Mouse (Mus musculus) kidney, adult 11 months (tissue): ENCODE measurements around the gene Snai1.

Experiments used
- DNase-seq: peaks from one replicate; pipeline ENCODE4 v3.0.0; 2022

Snai1 gene

DNA sequence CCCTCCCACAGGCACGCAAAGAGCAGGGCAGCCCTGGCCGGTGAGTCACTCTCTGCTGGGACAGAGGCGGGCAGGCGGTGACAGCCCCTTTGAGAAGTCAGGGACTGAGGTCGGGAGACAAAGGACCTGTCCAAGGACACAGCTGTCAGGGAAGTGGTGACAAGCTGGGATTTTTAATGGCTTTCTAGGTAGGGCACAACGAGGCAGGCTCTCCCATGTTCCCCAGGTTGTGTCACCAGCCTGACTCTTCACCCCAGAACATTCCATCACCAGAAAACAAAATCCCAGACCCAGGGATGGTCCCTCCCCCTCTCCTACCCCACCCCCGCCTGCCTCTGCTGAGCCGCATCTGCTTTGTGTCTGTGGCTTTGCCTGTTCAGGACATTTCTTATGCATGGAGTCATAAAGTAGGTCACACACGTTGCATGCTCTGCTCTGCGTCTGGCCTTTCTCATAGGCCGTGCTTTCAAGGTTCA lies 15.0 kb downstream of the Snai1 start:
- DNase-seq, result no peak

DNA sequence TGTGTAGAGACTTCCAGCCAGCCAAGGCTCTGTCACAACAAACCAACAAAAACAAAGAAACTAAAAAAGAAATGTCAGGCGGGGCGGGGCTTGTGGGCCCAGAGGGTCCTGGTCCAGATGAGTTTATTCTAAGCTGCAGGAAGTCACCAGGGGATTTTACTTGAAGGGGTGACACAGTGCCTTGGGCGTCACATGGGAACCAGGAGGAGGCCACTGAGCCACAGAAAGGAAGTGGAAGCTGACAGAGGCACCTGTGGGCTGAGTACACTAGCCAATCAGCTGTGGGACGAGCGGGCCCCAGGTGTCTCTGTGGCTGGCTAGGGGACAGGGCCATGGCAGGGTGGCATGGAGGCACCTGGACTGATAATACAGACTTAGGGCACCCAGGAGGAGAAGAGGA lies 17.8 kb downstream of the Snai1 start:
- no peak for DNase-seq

DNA sequence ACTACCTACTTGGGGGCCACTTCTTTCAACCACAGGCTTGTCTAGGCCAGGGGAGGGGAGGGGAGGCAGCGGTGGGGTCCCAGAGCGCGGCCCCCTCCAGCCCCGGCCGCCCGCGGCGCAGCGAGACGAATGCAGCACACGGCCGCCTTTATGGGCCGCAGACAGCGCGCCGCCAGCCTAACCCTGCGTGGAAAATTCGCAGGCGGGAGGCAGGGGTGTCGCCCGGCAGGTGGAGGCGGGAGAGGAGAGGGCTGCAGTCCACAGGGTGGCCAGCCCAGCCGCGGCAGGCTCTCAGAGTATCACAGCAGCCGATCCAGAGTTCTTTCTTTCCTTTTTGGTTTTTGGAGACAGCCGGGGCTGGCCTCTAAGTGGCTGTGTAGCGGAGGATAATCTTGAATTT lies 21.4 kb downstream of the Snai1 start:
- DNase-seq, result no peak

DNA sequence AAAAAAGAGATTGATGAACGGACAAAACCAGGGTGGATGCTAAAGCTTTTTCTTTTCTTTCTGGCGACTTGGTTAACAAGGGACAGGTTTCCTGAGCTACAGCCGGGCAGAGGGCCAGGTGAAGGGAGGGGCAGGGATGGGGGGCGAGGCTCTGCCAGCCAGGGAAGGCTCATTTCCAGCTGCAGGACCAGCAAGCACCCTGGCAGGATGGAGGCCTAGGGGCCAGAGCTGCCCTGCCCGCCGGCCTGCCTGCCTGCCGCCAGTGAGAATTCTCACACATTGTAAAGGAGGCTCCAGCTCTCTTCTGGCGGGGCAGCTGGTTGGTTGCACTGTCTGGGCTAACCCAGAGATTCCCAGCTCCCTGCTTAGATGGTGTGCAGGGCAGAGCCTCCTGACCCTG lies 24.1 kb downstream of the Snai1 start:
- no peak for DNase-seq

DNA sequence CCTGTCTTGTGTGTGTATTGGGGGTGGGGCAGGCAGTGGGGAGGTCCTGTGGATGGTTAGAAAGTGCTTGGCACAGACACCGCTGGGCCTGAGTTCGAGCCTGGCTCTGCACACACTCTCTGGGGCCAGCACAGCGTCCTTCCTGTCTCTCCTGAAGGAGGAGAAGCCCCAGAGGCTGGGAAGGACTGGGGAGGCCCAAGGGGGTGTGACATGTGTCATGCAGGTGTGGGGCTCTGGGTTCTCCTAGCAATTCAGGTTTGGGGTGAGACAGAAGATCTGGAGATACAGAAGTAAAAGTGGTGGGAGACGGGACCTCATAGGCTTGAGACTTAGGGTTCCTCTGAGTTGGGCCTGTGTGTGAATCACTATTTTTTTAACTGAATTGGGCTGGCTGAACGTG lies 25.0 kb downstream of the Snai1 start:
- no peak for DNase-seq

DNA sequence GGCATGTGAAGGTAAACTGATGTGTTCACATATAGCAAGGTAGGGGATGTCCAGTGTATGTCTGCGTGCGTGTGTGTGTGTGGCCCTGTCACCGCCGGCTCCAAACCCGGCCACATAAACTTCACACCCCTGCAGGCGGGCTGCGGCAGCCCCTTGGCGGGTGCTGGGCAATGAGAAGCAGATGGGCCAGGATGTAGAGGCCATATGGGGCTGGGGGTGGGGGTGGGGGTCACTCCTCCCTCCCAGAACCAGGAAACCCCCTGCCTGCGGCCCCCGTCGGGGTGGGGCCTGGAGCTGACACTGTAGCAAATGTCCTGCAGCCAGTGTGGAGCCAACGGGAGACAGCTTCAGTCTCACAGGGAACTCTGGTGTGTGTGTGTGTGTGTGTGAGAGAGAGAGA lies 25.7 kb downstream of the Snai1 start:
- no peak for DNase-seq

DNA sequence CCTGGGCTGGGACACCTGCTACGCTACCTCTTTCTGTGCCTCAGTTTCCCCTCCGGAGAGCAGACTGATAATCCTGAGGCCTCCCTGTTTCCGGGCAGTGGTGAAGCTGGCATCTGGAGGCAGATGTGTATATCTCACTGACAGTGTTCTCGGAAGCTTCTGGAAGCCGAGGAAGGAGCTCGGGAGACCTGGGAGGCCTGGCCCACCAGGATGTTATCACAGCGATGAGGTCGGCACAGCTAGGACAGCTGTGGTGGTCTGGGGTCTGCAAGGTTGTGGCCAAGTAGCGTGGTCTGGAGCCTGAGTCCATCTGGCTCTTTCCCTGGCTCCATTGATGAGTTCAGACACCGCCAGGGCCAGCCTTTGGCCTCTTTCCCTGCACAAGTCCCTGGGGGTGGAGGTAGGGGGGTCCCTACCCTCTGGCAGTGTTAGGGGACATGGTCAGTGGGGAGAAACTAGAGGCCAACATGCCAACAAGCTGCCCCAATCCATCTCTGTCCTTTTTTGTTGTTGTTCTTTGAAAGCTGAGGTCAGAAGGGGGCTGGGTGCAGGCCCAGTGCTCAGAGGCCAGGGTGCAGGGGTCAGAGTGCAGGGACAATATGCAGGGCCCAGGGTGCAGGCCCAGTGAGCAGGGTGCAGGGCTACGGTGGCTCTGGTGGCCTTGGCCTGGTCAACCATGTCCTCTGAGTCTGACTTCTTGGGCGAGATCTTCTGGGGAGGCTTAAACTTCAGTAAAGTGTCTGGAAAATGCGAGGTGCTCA lies 26.7 kb downstream of the Snai1 start:
- DNase-seq, result no peak

DNA sequence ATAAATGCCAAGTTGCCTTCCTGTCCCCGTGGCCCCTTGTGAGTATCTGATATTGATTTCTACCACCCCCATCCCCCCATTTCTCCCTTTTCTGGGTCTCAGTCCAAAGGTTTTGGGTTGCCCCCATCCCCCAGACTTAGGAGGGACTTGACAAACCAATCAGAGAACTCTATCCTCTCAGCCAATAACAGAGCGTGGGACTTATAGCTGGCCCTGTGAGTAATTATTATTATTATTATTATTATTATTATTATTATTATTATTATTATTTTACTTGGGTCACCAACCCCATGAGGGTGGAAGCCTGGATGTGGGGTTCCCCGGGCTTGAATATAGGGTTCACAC lies 27.3 kb downstream of the Snai1 start:
- DNase-seq, result no peak

DNA sequence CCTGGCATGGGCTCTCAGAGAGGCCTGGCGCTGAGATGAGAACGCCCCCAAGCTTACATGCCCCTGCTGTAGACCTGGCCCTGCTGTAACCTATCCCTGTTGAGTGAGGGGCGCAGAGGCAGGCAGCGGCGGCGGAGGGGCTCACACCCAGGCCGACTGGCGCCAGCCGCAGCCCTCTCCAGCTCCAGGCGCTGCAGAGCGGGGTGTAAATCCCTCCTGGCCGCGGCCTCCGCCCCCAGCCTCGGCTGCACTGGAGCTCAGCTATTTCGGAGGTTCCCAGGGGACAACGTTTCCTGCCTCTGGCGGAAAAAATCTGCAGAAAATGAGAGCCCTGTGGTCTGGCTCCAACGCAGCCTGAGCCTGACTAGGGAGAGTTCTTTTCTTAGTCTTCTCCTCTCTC lies 27.7 kb downstream of the Snai1 start:
- DNase-seq, result peak; percentile 57

DNA sequence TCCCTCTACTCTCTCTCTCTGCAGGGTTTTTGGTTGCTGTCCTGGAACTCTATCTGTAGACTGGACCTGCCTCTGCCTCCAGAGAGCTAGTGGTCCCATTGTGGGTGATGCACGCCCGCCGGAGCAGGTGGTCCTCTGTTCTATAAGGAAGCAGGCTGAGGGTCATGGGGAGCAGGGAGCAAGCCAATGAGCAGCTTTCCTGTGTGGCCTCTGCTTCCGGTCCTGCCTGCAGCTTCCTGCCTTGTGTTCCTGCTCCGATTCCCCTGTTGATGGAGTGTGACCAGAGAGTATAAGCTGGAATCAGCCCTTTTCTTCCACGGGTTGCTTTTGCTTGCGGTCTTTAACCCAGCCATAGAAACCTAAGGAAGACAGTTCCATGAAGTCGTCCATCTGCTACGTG lies 30.1 kb downstream of the Snai1 start:
- DNase-seq, result no peak

DNA sequence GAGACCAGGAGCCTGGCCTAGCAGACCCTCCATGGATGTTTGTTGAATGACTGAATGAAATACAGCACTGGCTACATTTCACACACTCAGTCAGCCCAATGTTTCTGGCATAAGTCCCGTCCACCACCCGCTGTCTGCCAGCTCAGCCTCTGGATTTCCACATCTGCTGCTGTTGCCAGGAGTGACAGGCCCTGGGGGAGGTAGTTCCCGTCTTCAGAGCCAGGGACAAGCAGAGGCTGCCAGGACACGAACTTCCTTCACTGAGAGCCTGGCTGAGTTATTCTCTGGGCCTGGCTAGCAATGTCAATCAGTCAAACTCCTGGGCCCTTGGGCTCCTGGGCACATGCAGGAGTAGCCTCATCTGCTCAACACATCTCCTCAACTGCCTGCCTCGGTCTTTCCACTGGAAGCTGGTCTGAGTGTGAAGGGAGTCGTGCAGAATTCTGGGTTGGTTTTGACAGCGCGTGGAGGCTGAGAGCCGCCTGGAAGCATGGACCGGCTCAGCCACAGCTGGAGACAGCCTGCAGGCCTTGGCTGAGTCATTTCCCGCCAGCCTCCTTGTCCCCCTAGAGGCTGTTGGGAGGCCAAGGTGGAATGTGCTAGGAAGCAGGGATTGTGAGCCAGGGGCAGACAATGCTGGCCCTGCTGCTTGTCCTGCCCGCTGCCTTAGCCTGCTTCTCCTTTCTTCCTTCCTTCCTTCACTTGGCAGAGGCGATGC lies 32.1 kb downstream of the Snai1 start:
- peak; percentile 54 for DNase-seq

DNA sequence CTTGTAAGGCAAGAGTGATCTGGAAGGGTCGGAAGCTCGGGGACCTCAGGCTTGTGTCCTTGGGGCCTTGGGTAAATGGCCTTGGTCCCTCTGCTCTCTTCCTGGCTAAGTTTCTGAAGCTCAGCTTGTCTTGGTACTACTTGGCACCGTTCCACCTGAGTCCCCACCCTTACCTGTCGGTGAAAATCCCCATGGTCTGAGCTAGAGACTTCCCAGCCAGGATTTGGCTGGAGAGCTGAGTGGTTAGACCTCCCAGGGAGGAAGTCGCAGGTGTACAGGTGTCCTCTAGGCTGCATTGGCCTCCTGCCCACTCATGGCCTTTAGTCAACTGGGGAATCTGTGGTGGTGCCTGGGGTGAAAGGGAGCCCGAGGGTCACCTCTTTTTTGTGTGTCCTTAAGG lies 32.8 kb downstream of the Snai1 start:
- no peak for DNase-seq

DNA sequence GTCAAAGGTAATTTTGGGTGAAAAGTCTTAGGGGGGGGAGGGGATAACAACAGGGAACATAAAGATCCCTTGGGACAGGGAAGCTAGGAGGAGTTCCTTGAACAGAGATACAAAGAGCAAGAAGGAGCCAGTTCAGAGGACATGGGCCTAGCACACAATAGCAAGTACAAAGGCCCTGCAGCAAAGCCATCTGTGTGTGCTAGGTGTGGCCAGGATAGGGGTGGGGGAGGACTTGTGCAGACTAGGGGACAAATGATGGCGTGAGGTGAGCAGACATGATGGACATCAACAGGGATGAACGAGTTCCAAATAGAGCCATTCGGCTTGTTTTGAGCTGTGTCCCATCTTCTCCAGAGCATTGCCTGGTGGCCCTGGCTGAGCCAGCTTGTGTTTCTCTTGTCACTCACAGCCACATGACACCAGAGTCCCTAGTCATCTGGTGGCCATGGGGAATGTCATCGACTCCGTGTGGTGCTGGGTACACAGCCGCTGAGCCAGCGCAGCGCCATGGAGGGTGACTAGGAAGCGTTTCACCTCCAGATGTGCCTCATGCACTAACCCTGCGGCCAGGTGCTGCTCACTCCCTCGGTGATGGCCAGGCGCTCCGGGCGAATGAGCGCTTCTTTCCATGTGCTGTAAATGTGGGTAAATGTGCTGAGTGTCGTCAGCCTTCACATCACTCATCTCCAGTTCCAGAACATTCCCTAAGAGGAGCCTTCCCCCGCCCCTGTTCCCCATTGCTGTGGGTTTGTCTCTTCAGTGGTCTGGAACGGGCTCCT lies 33.6 kb downstream of the Snai1 start:
- DNase-seq, result no peak

DNA sequence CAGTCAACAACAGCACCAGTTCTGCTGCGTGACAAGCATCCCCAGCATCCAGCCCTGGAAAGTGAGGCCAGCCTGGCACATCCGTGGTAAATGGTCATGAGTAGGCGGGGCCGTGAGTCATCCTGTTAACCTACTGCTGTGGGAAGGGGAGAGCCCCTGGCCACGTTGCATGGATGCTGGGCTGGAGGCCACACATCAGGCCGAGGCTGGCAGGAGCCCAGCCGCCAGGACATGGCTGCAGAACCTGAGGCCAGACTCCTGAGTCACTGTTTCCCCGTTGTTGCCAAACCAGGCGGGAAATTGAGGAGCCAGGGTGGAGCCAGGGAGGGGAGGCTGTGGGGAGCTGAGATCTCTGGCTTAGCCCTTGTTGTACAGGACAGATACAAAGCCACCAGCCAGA lies 36.8 kb downstream of the Snai1 start:
- DNase-seq, result no peak

DNA sequence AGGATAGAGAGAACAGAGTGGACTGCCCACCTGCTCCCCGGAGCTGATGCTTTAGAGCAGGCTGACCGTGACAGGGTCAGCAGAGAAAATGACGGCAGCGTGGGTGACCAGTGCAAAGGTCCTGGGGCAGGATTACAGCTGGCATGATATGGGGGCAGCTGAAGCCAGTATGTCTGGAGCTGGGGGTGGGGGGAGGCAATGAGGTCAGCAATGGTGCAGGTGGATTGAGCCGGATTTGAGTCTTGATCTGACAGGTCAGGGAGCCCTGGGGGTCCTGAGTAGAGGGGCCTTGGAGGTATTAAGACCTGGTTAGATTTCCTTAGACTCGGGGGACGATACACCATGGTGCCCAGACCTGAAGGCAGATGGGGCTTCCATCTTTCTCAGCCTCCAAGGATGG lies 37.6 kb downstream of the Snai1 start:
- DNase-seq, result no peak

DNA sequence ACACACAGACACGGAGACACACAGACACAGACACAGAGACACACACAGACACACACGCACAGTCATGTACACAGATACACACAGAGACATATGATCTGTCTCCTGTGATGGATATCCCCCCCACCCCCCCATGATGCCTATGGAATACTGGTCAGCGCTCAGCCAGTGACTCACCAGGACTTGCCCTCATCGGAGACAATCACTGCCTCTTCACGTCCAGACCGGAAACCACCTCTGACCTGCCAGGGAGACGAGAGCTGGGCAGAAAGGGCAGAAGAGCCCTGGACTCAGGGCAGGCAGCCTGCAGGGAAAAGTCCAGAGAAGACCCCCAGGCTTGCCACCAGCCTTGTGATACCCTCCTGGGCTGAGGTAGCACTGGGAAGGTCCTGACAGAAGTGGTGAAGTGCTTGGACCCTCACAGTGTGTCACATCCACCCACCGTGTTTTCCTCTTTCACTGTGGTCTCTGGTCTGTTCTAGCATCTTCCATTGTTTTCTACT lies 38.2 kb downstream of the Snai1 start:
- no peak for DNase-seq

DNA sequence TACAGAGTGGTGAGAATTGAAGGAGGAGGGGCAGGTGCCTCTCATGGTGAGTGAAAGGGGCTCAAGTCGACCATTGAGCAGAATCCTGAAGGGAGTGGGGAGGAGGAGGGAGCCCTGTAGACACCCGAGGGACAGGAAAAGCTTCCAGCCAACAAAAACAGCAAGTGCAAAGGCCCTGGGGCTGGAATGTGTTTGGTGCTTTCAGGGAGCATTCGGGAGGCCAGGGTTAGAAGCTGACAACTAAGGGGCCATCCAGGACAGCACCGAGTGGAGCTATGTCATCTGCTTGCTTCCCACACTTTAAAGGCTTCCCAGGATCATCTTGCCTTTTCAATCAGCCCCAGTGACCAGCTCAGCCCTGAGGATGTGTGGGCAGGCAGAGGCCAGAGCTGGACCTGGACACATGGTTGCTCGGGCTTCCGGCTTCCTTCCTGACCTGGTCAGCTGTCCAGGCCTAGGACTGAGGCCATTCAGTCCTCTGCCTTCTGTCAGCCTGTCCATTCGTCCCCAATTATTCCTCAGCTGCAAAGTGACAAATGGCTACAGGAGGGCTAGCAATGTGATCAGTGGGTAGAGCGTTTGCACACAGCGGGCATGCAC lies 39.3 kb downstream of the Snai1 start:
- DNase-seq, result no peak

DNA sequence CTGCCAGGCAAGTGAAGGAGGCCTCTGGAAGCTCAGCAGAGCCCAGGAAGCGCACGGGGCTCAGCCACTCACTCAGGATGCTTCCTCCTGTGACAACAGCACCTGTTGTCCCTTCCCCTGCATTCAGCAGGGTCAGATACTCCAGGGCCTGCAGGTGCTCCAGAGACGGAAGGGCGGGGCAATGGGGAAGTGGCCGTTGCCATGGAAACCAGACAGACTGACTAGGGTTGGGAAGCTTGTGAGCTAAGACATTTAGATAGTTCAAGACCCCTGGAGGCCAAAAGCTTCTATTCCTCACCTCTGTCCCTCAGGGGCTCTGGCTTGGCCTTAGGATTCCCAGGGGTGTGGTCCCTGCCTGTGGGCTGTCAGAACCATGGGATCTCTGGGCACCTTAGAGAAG lies 40.5 kb downstream of the Snai1 start:
- DNase-seq, result no peak

DNA sequence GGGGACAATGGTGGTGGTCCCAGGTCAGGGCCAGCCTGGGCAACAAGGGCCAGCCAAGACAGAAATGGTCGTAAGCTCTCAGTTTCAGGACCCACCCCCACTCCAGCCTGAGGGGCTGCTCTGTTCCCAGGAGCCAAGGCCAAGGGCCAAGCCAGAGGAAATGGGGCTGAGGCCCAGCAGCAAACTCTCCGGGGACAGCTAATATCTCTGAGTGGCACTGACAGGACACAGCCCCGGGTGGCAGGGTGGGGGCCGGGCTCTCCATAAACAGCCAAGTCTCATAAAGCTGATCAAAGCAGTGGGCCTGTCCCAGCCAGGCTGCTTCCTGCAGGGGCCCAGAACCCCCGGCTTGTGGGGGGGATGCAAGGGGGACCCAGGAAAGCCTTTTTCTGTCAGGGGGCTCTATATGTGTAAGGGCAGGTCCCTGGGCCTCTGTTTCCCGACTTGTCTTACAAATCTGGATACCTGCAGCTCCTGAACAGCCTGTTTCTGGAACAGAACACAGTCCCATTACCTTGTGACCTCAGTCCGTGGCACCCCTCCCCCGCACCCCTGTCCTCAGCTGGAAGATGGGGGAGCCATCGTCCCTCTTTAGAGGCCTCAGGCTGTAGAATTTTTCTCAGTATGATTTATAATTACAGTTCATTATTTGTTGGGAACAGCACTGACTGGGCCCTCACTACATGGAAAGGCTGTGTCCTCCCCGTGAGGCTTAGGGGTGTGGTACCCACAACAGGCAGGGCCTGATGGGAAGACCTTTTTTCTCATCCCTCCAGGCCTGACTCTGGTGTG lies 45.4 kb downstream of the Snai1 start:
- DNase-seq, result no peak

DNA sequence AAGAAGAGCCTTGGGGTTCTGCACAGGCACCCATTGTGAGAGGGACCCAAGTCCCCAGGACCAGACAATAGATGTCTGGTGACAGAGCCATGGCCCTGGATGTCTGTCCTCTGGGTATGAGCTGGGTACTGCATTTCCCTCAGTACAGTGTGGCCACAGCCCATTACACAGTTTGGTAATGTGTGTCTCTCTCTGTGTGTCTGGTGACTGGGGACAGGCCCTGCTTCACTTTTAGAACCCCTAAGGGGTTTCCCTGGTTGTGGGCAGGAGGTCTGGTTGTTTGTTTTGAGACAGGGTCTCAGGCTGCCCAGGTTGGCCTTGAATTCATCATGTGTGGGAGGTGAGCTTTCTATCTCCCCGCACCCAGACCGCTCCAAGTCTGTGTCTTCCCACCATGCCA lies 47.3 kb downstream of the Snai1 start:
- DNase-seq, result no peak

DNA sequence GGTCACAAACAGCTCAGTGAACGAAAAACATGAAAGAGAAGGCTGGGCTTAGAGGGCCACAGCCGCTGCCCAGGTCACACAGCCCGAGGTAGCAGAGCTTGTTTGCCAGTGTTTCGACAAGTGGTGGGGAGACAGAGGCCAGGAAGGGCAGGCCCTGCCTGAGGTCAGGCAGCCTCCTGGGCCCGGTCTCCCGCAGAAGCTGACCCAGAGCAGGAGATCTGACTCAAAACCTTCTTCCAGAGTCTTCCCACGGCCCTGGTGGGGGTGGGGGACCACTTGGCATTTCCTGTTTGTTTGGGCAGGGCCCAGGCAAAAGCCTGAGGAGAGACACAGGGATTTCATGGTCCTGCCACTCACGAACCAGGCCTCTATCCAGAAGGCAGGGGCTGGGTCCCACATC lies 48.0 kb downstream of the Snai1 start:
- DNase-seq, result peak; percentile 58

DNA sequence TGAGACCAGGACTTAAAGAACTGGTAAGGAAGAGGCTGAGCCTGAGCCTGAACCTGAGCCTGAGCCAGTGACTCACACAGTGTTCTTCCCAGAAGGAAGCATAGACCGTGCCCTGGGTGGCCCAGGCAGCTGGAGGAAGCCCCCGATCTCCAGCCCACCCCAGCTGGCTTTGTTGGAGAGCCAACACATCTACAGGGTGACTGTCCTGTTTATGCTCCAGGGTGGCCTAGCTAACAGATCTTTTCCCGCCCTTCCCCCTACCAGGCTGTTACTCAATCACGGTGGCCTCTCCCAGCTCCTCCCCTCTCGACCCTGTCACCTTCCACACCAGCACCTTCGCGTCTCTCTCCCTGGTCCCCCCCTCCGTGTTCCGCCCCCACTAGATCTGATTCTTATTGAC lies 49.0 kb downstream of the Snai1 start:
- DNase-seq, result no peak
